ENCODE assay signal across 9 mouse cellular contexts in genomic region chr2:18906421-18907084, GRCm38 (mm10).
DNase-seq lines count a peak whose midpoint lies in the region; ATAC-seq and TF ChIP-seq lines count a peak whose summit lies in the region.
"Had no signal": no experiment of that assay in that cellular context is flagged by ENCODE, and none has a peak within 500 bp of the region (broad histone marks: within the 10 kb centered on the region; RNA-seq: fewer than 3 reads in every experiment).

No protein-coding gene starts in this region.

- peak; percentile 24 for TF ChIP-seq CTCF in layer of hippocampus, adult 2 months (conservative IDR thresholded peaks at IDR 0.05)

- no peak overlapping the region for H3K4me2 ChIP-seq in forebrain, embryonic 12.5 days

- no peaks in the 10 kb centered on the region for H3K36me3 ChIP-seq in forebrain, embryonic 12.5 days (replicated peaks)
- 0 out of 2 replicates have a peak, but pooled peaks cover 4% of the 10 kb centered on the region for H3K36me3 ChIP-seq in midbrain, embryonic 10.5 days

- DNase-seq in layer of hippocampus, adult 2 months (ENCODE audit: low spot score in 2 of 2) = peak; percentile 32 to 68
- DNase-seq in layer of hippocampus, adult 9-10 months (ENCODE audit: low spot score) = no peak
- DNase-seq in brain, adult 2 months (ENCODE audit: low read depth, low spot score) = peak; percentile 72
- DNase-seq in midbrain, embryonic 10.5 days (ENCODE audit: low spot score) = peak; percentile 30
- no peak for DNase-seq in natural killer cell, adult 2 months (ENCODE audit: low spot score in 2 of 2)
- DNase-seq in lung, postnatal 4 days = no peak

- no peaks in the 10 kb centered on the region for H3K27me3 ChIP-seq in forebrain, embryonic 12.5 days
- no peaks in the 10 kb centered on the region for H3K27me3 ChIP-seq in midbrain, embryonic 10.5 days (ENCODE audit: low read depth, poor library complexity, severe bottlenecking)

- H3K9ac ChIP-seq in forebrain, embryonic 12.5 days = no peak overlapping the region

- H3K4me1 ChIP-seq in forebrain, embryonic 12.5 days = peaks cover 9% of the 10 kb centered on the region
- H3K4me1 ChIP-seq in midbrain, embryonic 10.5 days = peaks cover 22% of the 10 kb centered on the region

- 20% methylated on average over 2 of the region's 2 CpGs for WGBS in forebrain, embryonic 12.5 days
- WGBS in midbrain, embryonic 10.5 days = 30% methylated on average over 2 of the region's 2 CpGs

- no peak overlapping the region for H3K4me3 ChIP-seq in layer of hippocampus, adult 2 months
- no peak overlapping the region for H3K4me3 ChIP-seq in forebrain, embryonic 12.5 days (replicated peaks)
- no peak overlapping the region for H3K4me3 ChIP-seq in midbrain, embryonic 10.5 days

- no peaks in the 10 kb centered on the region for H3K9me3 ChIP-seq in forebrain, embryonic 12.5 days
- no peaks in the 10 kb centered on the region for H3K9me3 ChIP-seq in midbrain, embryonic 10.5 days (replicated peaks)
- H3K9me3 ChIP-seq: G1E had no signal

- peak; percentile 44; the same call in 1 of the 2 replicates for ATAC-seq in forebrain, embryonic 12.5 days (ENCODE audit: low FRiP score)
- no peak for ATAC-seq in inflammation-experienced regulatory T-cells, adult 6 months

- peak overlapping the region; percentile 67 for H3K27ac ChIP-seq in layer of hippocampus, adult 2 months
- H3K27ac ChIP-seq in forebrain, embryonic 12.5 days = no peak overlapping the region
- peak overlapping the region; percentile 76 for H3K27ac ChIP-seq in midbrain, embryonic 10.5 days (replicated peaks)

Comparison
In these comparisons a context has a peak if more than half of its experiments do, and no peak if none do; other contexts are left out.
1. DNase-seq: peak in layer of hippocampus, adult 2 months (2 of 2), brain, adult 2 months (single experiment) and midbrain, embryonic 10.5 days (single experiment); none in layer of hippocampus, adult 9-10 months (single experiment), natural killer cell, adult 2 months (0 of 2) and lung, postnatal 4 days (0 of 2).